Mouse (Mus musculus) liver, embryonic 14.5 days (tissue): ENCODE data around the gene Trim21.

Experiments
- CTCF ChIP-seq: IDR thresholded peaks from 2 replicates; pipeline ENCODE4 v1.5.1; 2016; ENCODE audit warnings: antibody characterized with exemption, low read depth, control low read depth
- EP300 ChIP-seq: IDR thresholded peaks from 2 replicates; pipeline ENCODE4 v1.6.1; 2016; ENCODE audit warnings: antibody characterized with exemption, low read depth

DNA sequence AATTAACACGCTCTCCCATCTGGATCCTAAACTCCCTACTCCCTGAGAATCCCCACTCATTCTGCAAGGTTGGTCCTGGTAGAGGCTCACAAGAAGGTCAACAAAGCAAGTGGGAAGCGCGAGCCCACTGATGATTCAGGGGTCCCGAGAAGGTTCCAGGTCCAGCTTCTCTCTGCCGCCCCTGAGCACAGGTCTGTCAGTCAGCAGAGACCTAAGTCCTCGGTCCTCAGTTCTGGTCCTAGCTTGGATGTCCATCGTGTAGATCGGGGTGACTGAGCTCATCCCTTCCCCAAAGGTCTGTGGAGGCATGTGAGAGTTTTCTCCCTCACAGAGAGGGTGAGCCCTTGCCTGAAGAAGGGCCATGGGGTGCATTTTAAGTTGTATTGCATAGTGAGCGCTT, 57.2 kb downstream of the Trim21 start:
- TF ChIP-seq CTCF (no peak), EP300 (no peak)
